Mouse (Mus musculus) cerebellum, adult 2 months (tissue): ENCODE measurements around the gene Fcho1.

ENCODE experiments used
- CTCF ChIP-seq: fragments of 200-500 bp; IDR thresholded peaks from 2 replicates; pipeline ENCODE4 v1.5.1; 2011; ENCODE audit warnings: low read depth, mild to moderate bottlenecking, control low read depth, low read length, moderate library complexity, borderline replicate concordance; ENCODE audit not compliant: insufficient read depth
- POLR2A ChIP-seq: fragments of 200-500 bp; IDR thresholded peaks from 2 replicates; pipeline ENCODE4 v1.6.1; 2011; ENCODE audit warnings: low read length, control low read depth, borderline replicate concordance; ENCODE audit not compliant: insufficient read depth

GRCm38 (mm10) chr8:71701414-71702086 is 24.0 kb downstream of the Fcho1 start, which contains the start of gene B3gnt3:
- no peak for TF ChIP-seq CTCF
- TF ChIP-seq POLR2A: no peak
